Mouse (Mus musculus): ENCODE measurements around the gene 2610028H24Rik. TPM values are rescaled to one million over a fixed set of nuclear protein-coding genes. Genes with fewer than 3 reads are reported as not detected.

2610028H24Rik gene
- not detected in 2 replicates for polyA plus RNA-seq (2015; fragmentation: Nextera tagmentation; extraction: Ambion mirVana)

DNA sequence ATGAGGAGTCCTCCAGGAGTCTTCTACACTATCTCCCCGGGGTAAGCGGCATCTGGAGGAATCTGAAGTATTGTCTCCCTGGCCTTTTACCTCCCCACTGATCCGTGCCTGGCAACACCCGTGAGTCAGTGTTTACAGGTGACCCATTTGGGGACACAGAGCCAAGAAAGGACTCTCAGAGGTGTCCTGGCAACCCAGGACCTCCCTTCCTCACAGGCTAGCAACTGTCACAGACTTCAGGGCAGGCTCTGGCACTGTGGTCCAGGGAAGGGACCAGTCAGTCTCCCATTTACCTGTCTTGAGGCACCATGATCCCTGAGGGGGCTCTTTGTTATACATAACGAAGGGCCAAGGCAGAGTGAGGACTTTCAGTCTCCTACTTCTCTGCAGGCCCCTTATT lies at the start of gene 2610028H24Rik:
2610028H24Rik (plus strand) TSS at position 231 of the 400 bp plus-strand sequence.
- H3K9ac ChIP-seq: no peak within 1 kb of the TSS; the same call in 1 of the 2 replicates
- H3K27ac ChIP-seq: no peak within 1 kb of the TSS
- H3K4me1 ChIP-seq: no peaks in the 10 kb centered on the region
- H3K4me3 ChIP-seq: no peak within 1 kb of the TSS
- no peaks in the 10 kb centered on the region for H3K9me3 ChIP-seq (replicated peaks)
- ATAC-seq: no peak
- H3K36me3 ChIP-seq (ENCODE audit: poor library complexity, severe bottlenecking): no peaks in the 10 kb centered on the region
- 57% methylated on average over 5 of the region's 5 CpGs for WGBS
- H3K27me3 ChIP-seq: no peaks in the 10 kb centered on the region
- no peak within 1 kb of the TSS for H3K4me2 ChIP-seq

DNA sequence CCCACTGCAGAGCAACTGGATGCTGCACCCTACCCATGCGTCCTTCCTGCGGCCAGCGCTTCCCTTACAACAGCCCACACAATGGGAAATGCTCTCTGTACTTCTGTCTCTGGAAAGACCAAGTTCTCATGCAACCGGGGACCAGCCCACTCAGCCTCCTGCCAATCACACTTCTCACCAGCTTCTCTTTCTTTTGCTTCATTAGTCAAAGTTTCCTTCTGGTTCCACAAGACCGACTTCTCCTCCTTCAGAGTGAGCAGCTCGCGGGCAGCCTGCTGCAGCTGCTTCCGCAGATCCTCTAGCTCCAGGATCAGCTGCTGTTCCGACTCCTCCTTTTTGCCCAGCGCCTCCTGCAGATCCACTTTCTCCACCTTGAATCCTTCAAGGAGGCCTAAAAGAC lies 40.4 kb upstream of the 2610028H24Rik start:
- H3K4me1 ChIP-seq: no peaks in the 10 kb centered on the region
- H3K9ac ChIP-seq: no peak overlapping the region
- no peaks in the 10 kb centered on the region for H3K9me3 ChIP-seq (replicated peaks)
- no peak overlapping the region for H3K4me2 ChIP-seq
- 91% methylated on average over 10 of the region's 10 CpGs for WGBS
- no peak for ATAC-seq
- H3K4me3 ChIP-seq: no peak overlapping the region
- no peak overlapping the region for H3K27ac ChIP-seq
- H3K27me3 ChIP-seq: no peaks in the 10 kb centered on the region
- peaks cover 92% of the 10 kb centered on the region for H3K36me3 ChIP-seq (ENCODE audit: poor library complexity, severe bottlenecking)

DNA sequence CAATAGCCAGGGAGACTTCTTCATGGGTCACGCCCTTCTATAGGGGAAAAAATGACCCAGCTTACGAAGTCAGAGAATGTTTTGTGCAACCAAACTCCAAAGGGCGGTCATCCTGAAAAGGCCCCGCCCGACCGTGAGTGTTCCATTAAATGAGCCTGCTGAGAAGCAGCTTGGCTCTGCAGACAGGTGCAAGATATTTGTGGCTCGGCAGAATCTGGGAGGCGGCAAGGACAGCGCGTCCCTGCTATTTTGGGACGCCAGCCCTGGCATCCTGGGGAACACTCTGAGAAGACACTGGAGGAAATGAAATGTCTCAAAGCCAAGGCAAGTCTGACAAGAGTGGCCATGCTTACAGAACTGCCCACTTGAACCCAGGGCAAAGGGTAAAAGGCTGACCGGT lies 32.1 kb upstream of the 2610028H24Rik start:
- Histone ChIP-seq H3K4me2 (no peak overlapping the region), H3K36me3 (ENCODE audit: poor library complexity, severe bottlenecking) (peaks cover 97% of the 10 kb centered on the region), H3K27me3 (no peaks in the 10 kb centered on the region), H3K27ac (no peak overlapping the region), H3K9ac (no peak overlapping the region), H3K9me3 (replicated peaks) (no peaks in the 10 kb centered on the region), H3K4me1 (no peaks in the 10 kb centered on the region), H3K4me3 (no peak overlapping the region)
- 91% methylated on average over 12 of the region's 12 CpGs for WGBS
- no peak for ATAC-seq

DNA sequence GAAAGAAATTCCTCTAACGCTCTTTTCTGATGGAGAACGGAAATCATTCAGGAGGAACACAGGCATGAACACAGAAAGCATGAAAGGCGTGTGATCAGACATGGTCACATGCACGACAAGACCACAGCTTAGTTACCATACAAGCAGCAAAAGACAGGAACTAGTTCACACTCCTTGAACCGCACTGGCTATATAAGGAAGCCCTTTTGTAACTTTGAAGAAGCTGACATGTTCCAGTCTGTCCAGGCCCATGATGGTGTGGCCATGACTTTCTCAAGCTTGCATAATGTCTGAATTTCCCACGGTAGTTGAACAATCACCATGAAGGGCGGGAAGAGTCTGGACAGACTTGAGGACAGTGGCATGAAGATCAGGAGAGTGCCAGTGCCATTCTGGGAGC lies 23.2 kb upstream of the 2610028H24Rik start:
- Histone ChIP-seq H3K4me2 (no peak overlapping the region), H3K4me3 (no peak overlapping the region), H3K36me3 (ENCODE audit: poor library complexity, severe bottlenecking) (peaks cover 95% of the 10 kb centered on the region), H3K9me3 (replicated peaks) (no peaks in the 10 kb centered on the region), H3K9ac (no peak overlapping the region), H3K4me1 (no peaks in the 10 kb centered on the region), H3K27ac (no peak overlapping the region), H3K27me3 (no peaks in the 10 kb centered on the region)
- WGBS: 93% methylated on average over 7 of the region's 7 CpGs
- no peak for ATAC-seq

DNA sequence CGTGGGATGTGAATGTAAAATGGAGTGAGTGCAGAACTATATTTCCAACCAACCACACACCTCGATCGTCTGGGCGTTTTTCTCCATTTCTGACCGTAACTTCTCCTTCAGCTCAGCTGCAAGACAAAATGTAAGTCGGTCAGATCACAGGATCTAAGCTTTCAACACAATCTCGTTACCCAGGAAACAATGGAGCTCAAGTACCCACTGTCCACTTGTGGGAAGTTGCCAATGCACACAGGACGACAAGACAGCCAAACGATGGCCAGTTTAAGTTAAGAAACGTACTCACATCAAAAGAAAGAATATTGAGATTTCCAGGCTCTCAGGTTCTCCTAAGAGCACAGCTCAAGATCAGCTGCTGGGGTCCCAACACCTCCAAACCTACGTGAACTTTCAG lies 15.0 kb upstream of the 2610028H24Rik start:
- no peaks in the 10 kb centered on the region for H3K4me1 ChIP-seq
- no peaks in the 10 kb centered on the region for H3K9me3 ChIP-seq (replicated peaks)
- ATAC-seq: no peak
- H3K36me3 ChIP-seq (ENCODE audit: poor library complexity, severe bottlenecking): peaks cover 98% of the 10 kb centered on the region
- H3K27me3 ChIP-seq: no peaks in the 10 kb centered on the region
- no peak overlapping the region for H3K4me2 ChIP-seq
- no peak overlapping the region for H3K27ac ChIP-seq
- H3K4me3 ChIP-seq: no peak overlapping the region
- WGBS: 91% methylated on average over 11 of the region's 11 CpGs
- H3K9ac ChIP-seq: no peak overlapping the region

DNA sequence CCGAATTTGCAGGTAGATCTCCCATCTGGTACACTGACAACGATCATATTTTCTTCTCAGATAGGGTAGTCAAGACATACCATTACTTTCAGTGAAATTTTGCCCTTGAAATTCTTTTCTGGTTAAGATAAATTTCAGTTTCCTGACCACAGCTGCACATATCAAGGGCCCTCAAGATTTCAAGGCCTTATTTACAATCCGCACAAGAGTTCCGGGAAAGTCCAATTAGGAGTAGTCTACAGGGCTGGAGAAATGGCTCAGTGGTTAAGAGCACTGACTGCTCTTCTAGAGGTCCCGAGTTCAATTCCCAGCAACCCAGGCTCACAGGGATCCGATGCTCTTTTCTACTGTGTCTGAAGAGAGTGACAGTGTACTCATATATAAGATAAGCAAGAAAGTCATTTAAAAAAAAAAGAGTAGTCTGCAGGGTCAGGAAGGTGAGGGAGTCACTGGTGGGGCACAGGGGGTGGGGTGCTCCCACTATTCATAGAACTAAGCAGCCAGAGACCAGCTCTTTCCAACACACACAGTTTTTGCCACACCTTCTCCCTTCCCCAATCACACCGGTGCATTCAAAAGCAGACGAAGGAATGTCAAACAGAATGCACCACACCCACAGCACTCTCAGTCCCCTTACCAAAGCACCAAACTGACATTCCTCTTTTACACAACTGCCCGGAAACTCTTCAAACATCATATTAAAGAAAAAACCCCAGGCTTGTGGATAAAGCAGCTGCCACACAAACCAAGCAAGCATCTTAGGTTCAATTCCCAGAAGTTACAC lies 9.6 kb upstream of the 2610028H24Rik start:
- no peaks in the 10 kb centered on the region for H3K27me3 ChIP-seq
- H3K4me2 ChIP-seq: no peak overlapping the region
- H3K9me3 ChIP-seq (replicated peaks): no peaks in the 10 kb centered on the region
- H3K9ac ChIP-seq: no peak overlapping the region
- H3K36me3 ChIP-seq (ENCODE audit: poor library complexity, severe bottlenecking): peaks cover 56% of the 10 kb centered on the region
- 95% methylated on average over 9 of the region's 9 CpGs for WGBS
- H3K4me3 ChIP-seq: no peak overlapping the region
- peaks cover 19% of the 10 kb centered on the region for H3K4me1 ChIP-seq
- no peak for ATAC-seq
- no peak overlapping the region for H3K27ac ChIP-seq

DNA sequence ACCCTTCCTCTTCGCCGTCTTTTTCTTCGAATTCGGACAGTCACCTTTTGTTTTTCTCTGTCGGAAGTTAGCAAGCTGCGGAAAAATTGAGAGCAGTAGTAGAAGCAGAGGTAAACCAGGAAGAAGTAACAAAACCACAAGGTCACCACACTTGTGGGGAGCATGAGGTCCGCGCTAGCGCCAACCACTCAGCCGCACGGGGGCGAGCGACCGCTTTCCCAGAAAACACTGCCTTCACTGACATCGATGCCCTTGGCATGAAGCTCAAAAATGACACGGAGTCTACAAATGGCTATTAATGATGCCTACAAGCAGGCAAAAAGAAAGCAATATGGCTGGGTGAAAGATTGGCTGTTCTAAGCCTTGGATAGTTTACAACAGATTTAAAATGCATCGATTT lies 8.6 kb upstream of the 2610028H24Rik start, which contains the start of gene AC141477.1:
AC141477.1 (minus strand) TSS at position 164 of the 400 bp plus-strand sequence.
- peak within 1 kb of the TSS; percentile 78 for H3K4me2 ChIP-seq
- peak within 1 kb of the TSS; percentile 63; the same call in 1 of the 2 replicates for H3K4me3 ChIP-seq
- H3K9me3 ChIP-seq (replicated peaks): no peaks in the 10 kb centered on the region
- no peaks in the 10 kb centered on the region for H3K27me3 ChIP-seq
- no peak for ATAC-seq
- H3K9ac ChIP-seq: no peak within 1 kb of the TSS
- H3K4me1 ChIP-seq: peaks cover 19% of the 10 kb centered on the region
- 93% methylated on average over 17 of the region's 17 CpGs for WGBS
- peaks cover 46% of the 10 kb centered on the region for H3K36me3 ChIP-seq (ENCODE audit: poor library complexity, severe bottlenecking)
- no peak within 1 kb of the TSS for H3K27ac ChIP-seq

DNA sequence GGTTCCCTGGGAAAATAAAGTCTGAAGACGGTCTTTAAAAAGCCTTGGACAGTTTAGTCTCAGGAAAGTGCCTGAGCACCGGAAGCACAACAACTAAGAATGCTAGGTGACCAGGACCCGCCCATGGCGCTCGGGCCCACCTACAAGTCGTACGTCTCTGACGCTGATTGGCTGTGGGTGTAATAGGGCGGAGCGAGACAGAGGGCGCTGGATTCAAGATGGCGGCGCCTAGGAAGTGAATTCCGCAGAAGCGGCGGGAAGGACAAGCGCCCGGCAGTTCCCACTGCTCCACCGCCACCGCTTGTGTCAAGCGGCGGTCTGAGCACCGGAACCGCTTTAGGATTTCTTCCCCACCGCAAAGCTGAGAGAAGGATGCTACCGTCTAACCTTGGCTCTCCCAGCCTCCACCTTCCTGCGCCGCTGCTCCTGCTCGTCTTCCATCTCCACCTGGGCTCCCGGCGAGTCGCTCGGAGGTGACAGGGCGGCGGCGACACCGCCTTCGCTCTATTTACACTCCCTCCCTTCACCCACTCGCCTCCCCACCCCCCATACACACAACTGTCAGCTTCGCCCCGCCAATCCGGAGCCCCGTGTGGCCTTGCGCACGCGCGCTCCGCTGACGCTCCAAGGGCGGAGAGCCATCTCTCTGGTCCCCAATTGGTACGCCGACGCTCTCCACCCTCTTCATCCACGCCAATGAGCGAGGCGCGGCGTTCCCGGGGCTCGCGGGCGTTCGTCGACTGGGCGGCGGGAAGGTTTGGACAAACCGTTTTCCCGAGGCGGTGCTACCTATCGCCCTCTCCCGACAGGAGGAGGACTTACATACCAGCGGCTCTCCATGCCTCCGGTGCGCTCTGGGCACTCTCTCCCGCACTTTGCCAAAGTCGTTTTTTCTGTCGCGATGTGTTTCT lies 6.4 kb upstream of the 2610028H24Rik start, which contains the start of gene Pcnt:
Pcnt (minus strand) TSS at position 609 of the 911 bp plus-strand sequence.
- H3K4me3 ChIP-seq: peak within 1 kb of the TSS; percentile 63
- H3K27me3 ChIP-seq: no peaks in the 10 kb centered on the region
- H3K27ac ChIP-seq: peak within 1 kb of the TSS; percentile 91
- peak within 1 kb of the TSS; percentile 76 for H3K9ac ChIP-seq
- ATAC-seq: peak; percentile 99
- peak within 1 kb of the TSS; percentile 78 for H3K4me2 ChIP-seq
- under 1% methylated on average over 78 of the region's 78 CpGs for WGBS
- no peaks in the 10 kb centered on the region for H3K9me3 ChIP-seq (replicated peaks)
- peaks cover 24% of the 10 kb centered on the region for H3K36me3 ChIP-seq (ENCODE audit: poor library complexity, severe bottlenecking)
- H3K4me1 ChIP-seq: peaks cover 19% of the 10 kb centered on the region

DNA sequence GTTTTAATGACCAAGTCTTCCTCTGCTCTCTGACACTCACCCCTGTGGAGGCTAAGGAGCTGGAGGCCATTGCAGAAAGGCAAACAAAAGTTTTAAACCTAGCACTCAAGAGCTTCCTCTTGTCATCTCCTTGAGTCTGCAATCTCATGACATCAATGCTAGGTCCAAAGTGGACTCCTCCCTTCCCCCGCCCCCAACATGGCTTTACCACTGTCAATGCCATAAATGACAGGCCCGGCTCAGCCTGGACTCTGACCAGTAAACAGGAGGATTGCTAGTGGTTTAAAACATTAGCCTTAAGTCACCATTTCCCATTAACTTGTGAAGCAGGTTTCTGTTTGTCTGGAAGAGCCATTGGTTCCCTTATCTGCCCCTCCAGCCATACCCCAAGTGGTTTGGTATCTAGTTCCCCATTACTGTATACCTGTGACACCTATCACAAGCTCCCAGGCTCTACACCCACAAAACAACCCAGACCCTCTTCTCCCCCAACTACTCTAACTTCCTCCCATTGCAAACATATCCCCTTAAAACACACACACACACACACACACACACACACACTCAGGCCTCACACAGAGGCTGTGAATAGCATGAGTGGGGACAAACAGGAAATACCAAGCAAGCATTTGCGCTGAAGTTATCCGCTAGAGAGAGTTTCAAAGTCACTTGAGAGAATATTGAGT lies 2.7 kb upstream of the 2610028H24Rik start:
- Histone ChIP-seq H3K27ac (no peak overlapping the region), H3K4me3 (no peak overlapping the region), H3K36me3 (ENCODE audit: poor library complexity, severe bottlenecking) (no peaks in the 10 kb centered on the region), H3K4me2 (no peak overlapping the region), H3K9ac (no peak overlapping the region), H3K9me3 (replicated peaks) (no peaks in the 10 kb centered on the region), H3K27me3 (no peaks in the 10 kb centered on the region), H3K4me1 (peaks cover 15% of the 10 kb centered on the region)
- 83% methylated on average over 4 of the region's 4 CpGs for WGBS
- ATAC-seq: no peak

DNA sequence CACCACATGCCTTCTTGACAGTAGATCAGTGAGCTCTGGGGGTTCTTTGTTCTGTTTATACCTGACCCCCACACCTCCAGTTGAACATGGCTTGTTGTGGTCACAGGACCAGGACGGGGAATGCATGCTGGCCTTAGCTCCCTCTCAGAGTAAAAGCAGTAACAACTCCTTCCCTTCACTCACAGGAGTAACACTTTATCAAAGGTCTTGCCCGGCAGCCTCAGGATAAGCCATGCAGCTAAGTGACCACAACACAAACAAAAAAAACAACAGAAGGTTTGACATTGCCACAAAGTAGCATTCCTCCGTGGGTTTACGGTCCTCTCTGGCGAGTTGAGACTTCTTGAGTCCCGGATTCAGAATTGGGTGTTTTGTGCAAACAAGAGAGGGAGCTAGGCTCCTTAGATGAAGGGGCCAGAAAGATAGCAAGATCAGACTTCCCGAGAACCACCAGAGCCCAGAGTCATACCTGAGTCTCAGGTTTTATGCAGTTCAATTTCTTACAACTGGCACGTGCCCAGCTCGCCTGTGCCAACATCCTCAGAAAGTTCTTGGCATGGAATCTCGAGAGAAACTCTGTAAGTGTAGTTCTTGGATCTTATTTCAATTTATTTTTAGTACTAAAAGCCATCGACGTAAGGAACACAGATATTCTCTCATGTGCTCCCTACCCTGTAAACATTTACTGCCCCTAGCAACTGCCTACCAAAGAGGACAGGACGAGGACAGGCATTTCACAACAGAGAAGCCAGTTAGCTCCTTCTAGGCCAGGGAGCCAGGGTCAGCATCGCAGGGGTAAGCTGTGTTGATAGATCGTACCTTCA lies 1.3 kb upstream of the 2610028H24Rik start:
- Histone ChIP-seq H3K27me3 (no peaks in the 10 kb centered on the region), H3K36me3 (ENCODE audit: poor library complexity, severe bottlenecking) (no peaks in the 10 kb centered on the region), H3K9me3 (replicated peaks) (no peaks in the 10 kb centered on the region), H3K27ac (no peak overlapping the region), H3K4me3 (no peak overlapping the region), H3K4me2 (no peak overlapping the region), H3K9ac (no peak overlapping the region; the same call in 1 of the 2 replicates), H3K4me1 (peaks cover 7% of the 10 kb centered on the region)
- 82% methylated on average over 15 of the region's 15 CpGs for WGBS
- ATAC-seq: no peak

DNA sequence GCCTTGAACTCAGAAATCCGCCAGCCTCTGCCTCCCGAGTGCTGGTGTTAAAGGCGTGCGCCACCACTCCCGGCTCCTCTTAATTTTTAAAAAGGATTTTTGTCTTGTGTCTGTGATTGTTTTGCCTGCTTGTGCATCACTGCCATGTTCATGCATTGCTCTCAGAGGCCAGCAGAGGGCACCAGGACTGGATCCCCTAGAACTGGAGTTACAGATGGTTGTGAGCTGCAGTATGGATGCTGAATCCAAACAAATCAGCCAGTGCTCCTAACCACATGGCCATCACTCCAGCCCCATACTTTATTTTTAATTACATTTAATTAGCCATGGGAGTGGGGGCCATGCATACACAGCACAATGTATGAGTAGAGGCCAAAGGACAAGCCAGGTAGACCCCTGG lies 6.4 kb downstream of the 2610028H24Rik start:
- WGBS: 57% methylated on average over 5 of the region's 5 CpGs
- ATAC-seq: no peak
- no peaks in the 10 kb centered on the region for H3K27me3 ChIP-seq

More for the DNA sequence above, 6.4 kb downstream of the 2610028H24Rik start:
- H3K27ac ChIP-seq: no peak overlapping the region
- H3K36me3 ChIP-seq (ENCODE audit: poor library complexity, severe bottlenecking): 0 out of 2 replicates have a peak, but pooled peaks cover under 1% of the 10 kb centered on the region
- H3K9me3 ChIP-seq (replicated peaks): peaks cover 5% of the 10 kb centered on the region; the same call in 1 of the 2 replicates
- no peaks in the 10 kb centered on the region for H3K4me1 ChIP-seq
- H3K9ac ChIP-seq: no peak overlapping the region
- no peak overlapping the region for H3K4me2 ChIP-seq
- H3K4me3 ChIP-seq: no peak overlapping the region

Measured in forebrain, embryonic 13.5 days (tissue).